Mouse (Mus musculus): ENCODE measurements around the gene Praf2.

- TF ChIP-seq EP300 (IDR thresholded peaks at IDR 0.05; ENCODE audit: insufficient read depth, low read depth, low read length) (no peak), CTCF (IDR thresholded peaks at IDR 0.05; ENCODE audit: low read depth, low read length) (no peak), POLR2A (IDR thresholded peaks at IDR 0.05; ENCODE audit: insufficient read depth, low read length) (no peak)
Measured at GRCm38 (mm10) chrX:7762137-7762920, 34.1 kb downstream of the Praf2 start, which contains the start of gene Tfe3.
